Mouse (Mus musculus): ENCODE data around the gene Sirt2. TPM values are rescaled to one million over a fixed set of nuclear protein-coding genes. Genes with fewer than 3 reads are reported as not detected.
A peak's percentile ranks its signal among the peaks of the same experiment; 100 is the strongest.

The Sirt2 gene
- polyA plus RNA-seq, 1 experiment = 203 TPM

DNA sequence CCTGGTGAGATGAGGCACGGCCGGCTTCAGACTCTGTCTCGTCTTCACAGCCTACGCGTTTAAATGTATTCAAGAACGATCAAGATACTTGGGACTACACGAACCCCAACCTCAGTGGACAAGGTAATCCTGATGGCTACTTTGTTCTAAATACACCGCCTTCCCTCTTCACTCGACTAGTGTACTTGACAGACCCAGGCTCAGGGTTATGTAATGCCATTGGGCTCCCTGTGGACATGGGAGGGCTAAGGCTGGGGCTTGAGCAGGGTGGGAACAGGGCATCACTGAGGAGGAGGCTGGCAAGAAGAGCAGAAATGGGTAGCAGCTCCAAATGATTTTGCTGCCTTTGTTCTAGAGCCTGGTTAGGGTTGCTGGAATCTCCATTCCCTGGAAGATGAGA is 48.7 kb downstream of the Sirt2 start:
- H3K4me1 ChIP-seq (ENCODE audit: control insufficient read depth, insufficient read depth, low read length) = no peaks in the 10 kb centered on the region; the same call in 1 of the 2 replicates
- peaks cover 12% of the 10 kb centered on the region for H3K36me3 ChIP-seq (ENCODE audit: control insufficient read depth, insufficient read depth, low read length)
- H3K27ac ChIP-seq (ENCODE audit: control insufficient read depth, insufficient read depth, low read depth, low read length) = no peak overlapping the region
- no peak overlapping the region for H3K4me3 ChIP-seq (ENCODE audit: control insufficient read depth, low read depth, low read length)
- no peak for TF ChIP-seq POLR2A (IDR thresholded peaks at IDR 0.05; ENCODE audit: control insufficient read depth, low read depth, low read length)
- H3K27me3 ChIP-seq (ENCODE audit: control insufficient read depth, insufficient read depth, low read length) = no peaks in the 10 kb centered on the region

DNA sequence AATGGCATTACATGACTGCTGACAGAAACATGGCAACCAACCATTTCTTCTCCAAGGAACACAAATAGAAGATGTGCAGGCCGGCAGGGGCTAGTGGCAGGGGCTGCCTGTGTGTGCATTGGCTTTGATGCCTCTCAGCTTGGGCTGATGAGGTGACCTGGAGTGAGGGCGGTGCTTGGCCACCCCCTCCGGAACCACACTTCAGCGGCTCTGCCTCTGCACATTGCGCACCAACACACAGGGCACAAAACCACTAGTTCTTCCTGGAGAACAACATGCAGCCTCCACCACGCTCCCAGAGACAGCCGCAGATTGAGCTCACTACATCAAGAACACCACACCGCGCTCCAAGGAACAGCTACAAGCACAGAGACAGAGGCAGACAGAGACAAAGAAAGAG is 49.7 kb downstream of the Sirt2 start:
- Histone ChIP-seq H3K4me3 (ENCODE audit: control insufficient read depth, low read depth, low read length) (no peak overlapping the region), H3K4me1 (ENCODE audit: control insufficient read depth, insufficient read depth, low read length) (no peaks in the 10 kb centered on the region; the same call in 1 of the 2 replicates), H3K36me3 (ENCODE audit: control insufficient read depth, insufficient read depth, low read length) (peaks cover 12% of the 10 kb centered on the region), H3K27ac (ENCODE audit: control insufficient read depth, insufficient read depth, low read depth, low read length) (0 out of 2 replicates have a peak overlapping the region, but pooled peaks have one; percentile 3), H3K27me3 (ENCODE audit: control insufficient read depth, insufficient read depth, low read length) (no peaks in the 10 kb centered on the region)
- TF ChIP-seq POLR2A (IDR thresholded peaks at IDR 0.05; ENCODE audit: control insufficient read depth, low read depth, low read length) (no peak), CTCF (IDR thresholded peaks at IDR 0.05; ENCODE audit: control insufficient read depth, insufficient read depth, insufficient replicate concordance, low read depth, low read length) (no peak)

DNA sequence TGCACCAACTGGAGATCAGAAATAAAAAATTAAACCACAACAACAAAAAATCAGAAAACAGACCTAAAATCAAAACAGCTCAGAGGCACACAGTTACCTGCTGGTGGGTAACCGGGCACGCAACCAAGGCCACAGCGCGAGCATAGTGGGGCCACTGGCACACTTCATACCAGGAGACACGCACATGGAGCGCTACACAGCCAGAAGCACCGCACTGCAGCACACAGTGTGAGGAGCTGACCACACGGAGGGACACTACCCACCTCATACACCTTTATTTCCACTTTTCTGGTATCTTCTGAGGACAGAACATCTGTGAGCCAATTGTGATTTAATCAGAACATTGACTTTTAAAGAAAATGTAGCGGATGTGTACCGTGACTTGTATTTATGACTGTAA is 50.4 kb downstream of the Sirt2 start:
- H3K27me3 ChIP-seq (ENCODE audit: control insufficient read depth, insufficient read depth, low read length) = no peaks in the 10 kb centered on the region
- H3K4me3 ChIP-seq (ENCODE audit: control insufficient read depth, low read depth, low read length) = no peak overlapping the region
- H3K36me3 ChIP-seq (ENCODE audit: control insufficient read depth, insufficient read depth, low read length) = peaks cover 12% of the 10 kb centered on the region
- no peak overlapping the region for H3K27ac ChIP-seq (ENCODE audit: control insufficient read depth, insufficient read depth, low read depth, low read length)
- H3K4me1 ChIP-seq (ENCODE audit: control insufficient read depth, insufficient read depth, low read length) = no peaks in the 10 kb centered on the region; the same call in 1 of the 2 replicates
- TF ChIP-seq CTCF (IDR thresholded peaks at IDR 0.05; ENCODE audit: control insufficient read depth, insufficient read depth, insufficient replicate concordance, low read depth, low read length) = no peak
- no peak for TF ChIP-seq POLR2A (IDR thresholded peaks at IDR 0.05; ENCODE audit: control insufficient read depth, low read depth, low read length)

DNA sequence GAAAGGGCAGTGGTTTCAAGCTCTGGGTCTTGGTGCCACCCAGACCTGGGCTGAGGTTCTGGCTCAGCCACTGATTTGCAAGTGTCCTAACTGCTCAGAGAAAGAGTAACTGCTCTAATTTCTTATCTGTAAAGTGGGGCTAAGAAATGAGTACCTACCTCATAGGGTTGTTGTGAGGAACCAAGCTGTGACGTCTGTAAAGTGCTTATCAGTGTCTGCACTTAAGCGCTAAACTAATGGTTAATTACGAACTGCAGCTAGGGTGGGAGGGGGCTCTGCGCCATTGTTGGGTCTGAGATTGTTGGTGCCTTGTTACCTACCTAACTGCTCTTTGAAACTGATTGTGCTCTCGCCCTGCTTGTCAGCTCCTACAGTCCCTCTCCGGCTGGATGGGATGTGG is 51.0 kb downstream of the Sirt2 start:
- H3K4me3 ChIP-seq (ENCODE audit: control insufficient read depth, low read depth, low read length) = no peak overlapping the region
- H3K36me3 ChIP-seq (ENCODE audit: control insufficient read depth, insufficient read depth, low read length) = peaks cover 11% of the 10 kb centered on the region
- H3K4me1 ChIP-seq (ENCODE audit: control insufficient read depth, insufficient read depth, low read length) = no peaks in the 10 kb centered on the region; the same call in 1 of the 2 replicates
- H3K27me3 ChIP-seq (ENCODE audit: control insufficient read depth, insufficient read depth, low read length) = no peaks in the 10 kb centered on the region
- TF ChIP-seq POLR2A (IDR thresholded peaks at IDR 0.05; ENCODE audit: control insufficient read depth, low read depth, low read length) (no peak), CTCF (IDR thresholded peaks at IDR 0.05; ENCODE audit: control insufficient read depth, insufficient read depth, insufficient replicate concordance, low read depth, low read length) (no peak)
- H3K27ac ChIP-seq (ENCODE audit: control insufficient read depth, insufficient read depth, low read depth, low read length) = no peak overlapping the region

DNA sequence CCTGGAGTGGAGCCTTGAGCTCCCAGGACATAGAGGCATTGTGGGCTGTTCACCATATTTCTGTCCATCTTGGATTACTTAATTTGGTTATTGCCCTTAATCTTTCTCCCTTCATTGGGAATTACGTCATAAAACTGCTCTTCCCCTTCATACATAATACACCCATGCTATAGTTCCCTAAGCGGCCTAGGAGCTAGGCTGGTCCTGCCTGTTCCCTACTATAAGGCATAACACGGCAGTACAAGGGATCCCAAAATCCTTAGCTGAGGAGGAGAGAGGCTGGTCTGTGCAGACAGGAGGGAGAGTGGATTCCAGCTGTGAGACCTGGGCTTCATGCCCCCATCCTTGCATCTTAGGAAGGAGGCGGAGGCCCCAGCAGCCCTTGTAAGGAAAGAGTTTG is 51.4 kb downstream of the Sirt2 start:
- TF ChIP-seq CTCF (IDR thresholded peaks at IDR 0.05; ENCODE audit: control insufficient read depth, insufficient read depth, insufficient replicate concordance, low read depth, low read length) (no peak), POLR2A (IDR thresholded peaks at IDR 0.05; ENCODE audit: control insufficient read depth, low read depth, low read length) (no peak)
- H3K4me3 ChIP-seq (ENCODE audit: control insufficient read depth, low read depth, low read length) = no peak overlapping the region

DNA sequence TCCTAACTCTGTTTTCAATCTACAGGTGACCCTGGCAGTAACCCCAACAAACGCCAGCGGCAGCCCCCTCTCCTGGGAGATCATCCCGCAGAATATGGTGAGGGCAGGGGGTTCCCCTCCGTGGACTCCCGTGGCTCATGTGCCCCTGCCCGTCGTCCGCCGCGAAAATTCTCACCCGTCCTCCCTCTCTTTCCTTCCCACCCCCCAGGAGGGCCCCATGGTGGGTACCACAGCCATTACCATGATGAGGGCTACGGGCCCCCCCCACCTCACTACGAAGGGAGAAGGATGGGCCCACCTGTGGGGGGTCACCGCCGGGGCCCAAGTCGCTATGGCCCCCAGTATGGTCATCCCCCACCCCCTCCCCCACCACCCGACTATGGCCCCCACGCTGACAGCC is 51.9 kb downstream of the Sirt2 start:
- no peak for TF ChIP-seq CTCF (IDR thresholded peaks at IDR 0.05; ENCODE audit: control insufficient read depth, insufficient read depth, insufficient replicate concordance, low read depth, low read length)
- Histone ChIP-seq H3K36me3 (ENCODE audit: control insufficient read depth, insufficient read depth, low read length) (peaks cover 8% of the 10 kb centered on the region), H3K27me3 (ENCODE audit: control insufficient read depth, insufficient read depth, low read length) (no peaks in the 10 kb centered on the region), H3K27ac (ENCODE audit: control insufficient read depth, insufficient read depth, low read depth, low read length) (no peak overlapping the region), H3K4me1 (ENCODE audit: control insufficient read depth, insufficient read depth, low read length) (no peaks in the 10 kb centered on the region; the same call in none of the 2 replicates), H3K4me3 (ENCODE audit: control insufficient read depth, low read depth, low read length) (no peak overlapping the region)

More for the DNA sequence above, 51.4 kb downstream of the Sirt2 start:
- peaks cover 10% of the 10 kb centered on the region for H3K36me3 ChIP-seq (ENCODE audit: control insufficient read depth, insufficient read depth, low read length)
- no peaks in the 10 kb centered on the region for H3K27me3 ChIP-seq (ENCODE audit: control insufficient read depth, insufficient read depth, low read length)
- H3K27ac ChIP-seq (ENCODE audit: control insufficient read depth, insufficient read depth, low read depth, low read length) = no peak overlapping the region
- no peaks in the 10 kb centered on the region; the same call in 1 of the 2 replicates for H3K4me1 ChIP-seq (ENCODE audit: control insufficient read depth, insufficient read depth, low read length)

DNA sequence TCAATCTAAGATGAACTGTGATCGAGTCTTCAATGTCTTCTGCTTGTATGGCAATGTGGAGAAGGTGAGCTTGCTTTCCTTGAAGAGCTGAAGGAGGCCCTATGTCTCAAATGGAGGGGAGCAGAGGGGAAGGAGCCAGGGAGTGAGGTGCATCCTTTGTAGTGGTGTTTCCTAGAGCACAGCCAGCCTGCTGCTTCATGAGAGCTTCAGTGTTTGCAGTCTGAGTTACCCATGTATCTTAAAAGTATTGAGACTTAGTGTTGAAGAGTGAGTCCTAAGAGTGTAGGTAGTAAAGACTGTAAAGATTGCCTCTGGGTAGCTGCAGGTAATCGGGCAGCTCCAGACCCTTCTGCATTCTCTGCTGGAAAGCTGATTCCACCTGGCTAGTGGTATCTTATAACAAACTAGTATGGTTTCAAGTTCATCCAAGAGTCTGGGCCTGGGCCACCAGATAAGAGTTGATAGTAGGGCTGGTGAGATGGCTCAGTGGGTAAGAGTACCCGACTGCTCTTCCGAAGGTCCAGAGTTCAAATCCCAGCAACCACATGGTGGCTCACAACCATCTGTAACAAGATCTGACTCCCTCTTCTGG is 52.4 kb downstream of the Sirt2 start:
- H3K4me1 ChIP-seq (ENCODE audit: control insufficient read depth, insufficient read depth, low read length) = no peaks in the 10 kb centered on the region; the same call in none of the 2 replicates

More for the DNA sequence above, 52.4 kb downstream of the Sirt2 start:
- H3K27me3 ChIP-seq (ENCODE audit: control insufficient read depth, insufficient read depth, low read length) = no peaks in the 10 kb centered on the region
- H3K4me3 ChIP-seq (ENCODE audit: control insufficient read depth, low read depth, low read length) = no peak overlapping the region
- TF ChIP-seq POLR2A (IDR thresholded peaks at IDR 0.05; ENCODE audit: control insufficient read depth, low read depth, low read length) (no peak), CTCF (IDR thresholded peaks at IDR 0.05; ENCODE audit: control insufficient read depth, insufficient read depth, insufficient replicate concordance, low read depth, low read length) (no peak)
- H3K27ac ChIP-seq (ENCODE audit: control insufficient read depth, insufficient read depth, low read depth, low read length) = no peak overlapping the region
- H3K36me3 ChIP-seq (ENCODE audit: control insufficient read depth, insufficient read depth, low read length) = peaks cover 8% of the 10 kb centered on the region

Measured in testis, adult 2 months (tissue).